Mouse (Mus musculus): Measurements from ENCODE around the gene Nutf2. TPM values are rescaled to one million over a fixed set of nuclear protein-coding genes. Genes with fewer than 3 reads are reported as not detected.

Nutf2 gene
- polyA plus RNA-seq, 1 experiment from 2014 or later, result 195 TPM

- H3K36me3 ChIP-seq, result peaks cover 79% of the 10 kb centered on the region
- no peak overlapping the region for H3K4me2 ChIP-seq
- WGBS, result 84% methylated on average over 6 of the region's 6 CpGs
- no peak overlapping the region for H3K4me3 ChIP-seq
- no peak overlapping the region for H3K27ac ChIP-seq
- H3K9me3 ChIP-seq, result no peaks in the 10 kb centered on the region
- no peak overlapping the region for H3K9ac ChIP-seq
- no peaks in the 10 kb centered on the region for H3K27me3 ChIP-seq
- peaks cover 5% of the 10 kb centered on the region for H3K4me1 ChIP-seq
- no peak; the same call in 1 of the 2 replicates for ATAC-seq (ENCODE audit: insufficient number of reproducible peaks, low FRiP score, low TSS enrichment, low read depth)
These were observed 32.1 kb downstream of the Nutf2 start for GRCm38 (mm10) chr8:105892432-105892831.

GRCm38 (mm10) chr8:105893339-105893738 lies 33.0 kb downstream of the Nutf2 start, which contains the start of gene Nrn1l:
Gene Nrn1l, plus strand, starts transcription at chr8:105893567.
- H3K36me3 ChIP-seq, result peaks cover 70% of the 10 kb centered on the region
- no peak within 1 kb of the TSS for H3K9ac ChIP-seq
- H3K4me1 ChIP-seq, result peaks cover 5% of the 10 kb centered on the region
- no peaks in the 10 kb centered on the region for H3K9me3 ChIP-seq
- ATAC-seq (ENCODE audit: insufficient number of reproducible peaks, low FRiP score, low TSS enrichment, low read depth), result 0 out of 2 replicates have a peak, but pooled peaks have one; percentile 47
- 9% methylated on average over 11 of the region's 11 CpGs for WGBS
- H3K27me3 ChIP-seq, result no peaks in the 10 kb centered on the region
- H3K4me2 ChIP-seq, result peak within 1 kb of the TSS; percentile 34
- no peak within 1 kb of the TSS for H3K4me3 ChIP-seq
- H3K27ac ChIP-seq, result no peak within 1 kb of the TSS

DNA sequence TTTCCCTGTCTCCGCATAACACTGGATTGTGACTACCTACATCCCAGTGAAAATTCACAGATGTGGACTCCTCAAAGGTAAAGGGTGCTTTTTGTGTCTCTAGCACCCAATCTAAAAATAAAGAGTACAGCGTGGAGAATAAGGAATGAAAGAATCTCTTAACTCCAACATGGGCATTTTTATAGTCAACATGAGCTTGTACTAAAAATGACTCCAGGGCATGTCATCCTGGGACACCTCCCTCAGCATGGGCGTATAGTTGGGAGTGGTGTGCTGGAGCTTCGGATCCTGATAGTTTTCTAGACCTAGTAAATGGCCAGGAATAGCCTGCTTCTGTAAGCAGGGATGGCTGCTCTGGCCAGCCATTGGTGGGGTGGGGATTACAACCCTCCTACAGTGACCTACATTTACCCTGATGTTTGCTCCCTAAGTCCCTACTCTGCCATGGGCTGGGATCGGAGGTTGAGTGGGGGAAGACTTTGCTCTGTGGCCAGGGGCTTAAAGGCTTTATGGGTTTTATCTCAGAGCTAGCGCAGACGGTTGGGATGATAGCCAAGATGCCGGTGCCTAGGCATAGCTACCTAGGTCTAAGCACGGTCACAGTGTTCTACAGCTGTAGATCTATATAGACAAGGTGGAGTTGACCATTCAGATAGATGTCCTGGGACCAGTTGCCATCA lies 37.6 kb downstream of the Nutf2 start:
- 76% methylated on average over 9 of the region's 9 CpGs for WGBS
- Histone ChIP-seq H3K4me1 (peaks cover 16% of the 10 kb centered on the region), H3K27me3 (no peaks in the 10 kb centered on the region), H3K36me3 (peaks cover 25% of the 10 kb centered on the region), H3K4me3 (no peak overlapping the region), H3K9me3 (no peaks in the 10 kb centered on the region), H3K9ac (no peak overlapping the region), H3K27ac (no peak overlapping the region), H3K4me2 (no peak overlapping the region)
- ATAC-seq (ENCODE audit: insufficient number of reproducible peaks, low FRiP score, low TSS enrichment, low read depth), result no peak

DNA sequence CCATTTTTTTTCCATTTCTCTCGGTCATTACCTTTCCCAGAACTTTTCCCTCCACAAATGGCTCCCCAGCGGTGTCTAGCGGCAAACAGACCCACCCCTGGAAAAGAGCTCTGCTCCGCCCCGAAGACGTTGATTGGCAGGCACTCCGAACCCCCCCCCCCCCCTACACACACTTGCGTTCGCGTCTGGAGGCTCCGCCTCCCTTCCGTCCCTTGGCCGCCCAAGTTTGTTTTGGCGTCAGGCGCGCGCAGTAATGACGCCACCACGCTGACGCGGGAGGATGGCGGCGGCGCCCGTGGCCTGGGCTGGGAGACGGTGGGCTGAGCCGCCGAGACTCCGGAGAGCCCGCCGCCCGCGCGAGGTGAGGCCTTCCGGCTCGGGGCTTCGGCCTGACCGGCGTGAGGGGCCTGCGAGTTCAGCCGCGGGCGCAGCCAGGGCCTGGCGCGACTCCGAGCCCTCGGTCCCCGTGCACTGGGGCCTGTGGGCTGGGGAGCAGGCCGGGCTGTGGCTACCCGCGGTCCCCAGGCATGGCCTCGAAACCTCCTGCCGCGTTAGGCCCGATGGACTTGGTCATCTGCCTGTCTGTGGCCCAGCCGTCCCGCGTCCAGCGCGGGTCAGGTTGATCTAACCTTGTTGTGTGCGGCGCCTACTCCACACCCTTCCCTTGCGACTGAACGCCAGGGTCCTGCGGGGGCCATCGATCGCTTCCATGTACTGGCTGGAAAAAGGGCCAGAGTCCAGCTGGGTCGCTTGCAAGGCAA lies 40.0 kb downstream of the Nutf2 start, which contains the start of gene Pskh1:
TSS of gene Pskh1 (plus strand) at position 262 of the 761 bp plus-strand sequence.
- peak; percentile 88 for ATAC-seq (ENCODE audit: insufficient number of reproducible peaks, low FRiP score, low TSS enrichment, low read depth)
- peak within 1 kb of the TSS; percentile 100 for H3K9ac ChIP-seq
- H3K27ac ChIP-seq, result peak within 1 kb of the TSS; percentile 94
- H3K4me2 ChIP-seq, result peak within 1 kb of the TSS; percentile 62
- H3K9me3 ChIP-seq, result no peaks in the 10 kb centered on the region
- under 1% methylated on average over 68 of the region's 68 CpGs for WGBS
- H3K4me1 ChIP-seq, result peaks cover 11% of the 10 kb centered on the region
- no peaks in the 10 kb centered on the region for H3K27me3 ChIP-seq
- H3K36me3 ChIP-seq, result peaks cover 9% of the 10 kb centered on the region; the same call in 1 of the 2 replicates
- peak within 1 kb of the TSS; percentile 95 for H3K4me3 ChIP-seq

DNA sequence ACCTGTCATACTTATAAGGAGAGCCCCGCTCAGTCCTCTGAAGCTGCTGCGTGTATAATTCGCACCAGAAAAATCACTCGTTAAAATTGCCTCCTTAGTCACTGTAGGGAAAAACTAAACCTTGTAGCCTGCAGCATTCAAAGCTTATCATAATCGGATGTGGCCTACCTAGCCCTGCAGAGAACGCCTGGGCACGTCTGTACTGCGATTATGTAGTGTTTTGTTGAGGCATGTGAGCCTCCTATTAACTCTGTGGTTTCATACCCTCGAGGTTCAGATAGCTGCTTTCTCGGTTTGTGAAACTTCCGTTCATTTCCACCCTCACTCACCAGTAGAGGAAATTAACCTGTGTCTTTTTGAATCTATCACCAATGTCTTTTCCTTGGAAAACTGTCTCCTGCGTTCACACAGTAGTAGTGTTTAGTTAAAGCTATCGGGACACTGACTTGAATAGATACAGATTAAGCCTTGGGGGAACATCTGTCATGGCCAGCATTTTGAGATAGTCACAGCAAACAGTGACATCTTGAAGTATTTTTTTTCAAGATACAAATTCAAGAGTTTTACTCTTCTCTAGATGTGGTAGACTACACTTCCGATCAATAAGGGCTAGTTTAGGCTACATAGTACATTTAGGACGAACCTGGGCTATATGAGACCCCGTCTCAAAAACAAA lies 40.7 kb downstream of the Nutf2 start:
- no peak for ATAC-seq (ENCODE audit: insufficient number of reproducible peaks, low FRiP score, low TSS enrichment, low read depth)
- Histone ChIP-seq H3K27me3 (no peaks in the 10 kb centered on the region), H3K36me3 (0 out of 2 replicates have a peak, but pooled peaks cover 6% of the 10 kb centered on the region), H3K27ac (peak overlapping the region; percentile 94), H3K4me1 (peaks cover 11% of the 10 kb centered on the region), H3K9ac (peak overlapping the region; percentile 100), H3K4me2 (peak overlapping the region; percentile 62), H3K9me3 (no peaks in the 10 kb centered on the region), H3K4me3 (peak overlapping the region; percentile 95)
- WGBS, result 29% methylated on average over 16 of the region's 16 CpGs

DNA sequence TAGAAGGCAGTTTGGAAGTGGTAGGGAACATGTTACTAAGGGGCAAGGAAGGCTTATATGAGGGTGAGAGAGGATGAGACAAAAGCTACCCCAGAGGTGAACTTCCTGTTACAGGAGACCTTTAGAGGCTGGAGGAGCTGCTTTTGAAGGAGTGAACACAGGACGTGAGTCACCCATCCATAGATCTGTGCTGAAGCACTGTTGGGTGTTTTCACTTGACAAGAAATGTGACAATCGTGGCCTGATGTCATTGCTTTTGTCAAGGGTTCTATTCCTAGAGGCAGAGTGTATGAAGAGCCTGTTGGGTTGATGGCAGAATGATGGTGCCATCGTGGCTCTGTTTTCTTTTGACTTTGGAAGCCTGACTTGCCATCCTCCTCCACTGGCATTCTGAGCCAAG lies 59.0 kb downstream of the Nutf2 start:
- H3K9ac ChIP-seq, result no peak overlapping the region
- no peak for ATAC-seq (ENCODE audit: insufficient number of reproducible peaks, low FRiP score, low TSS enrichment, low read depth)
- no peak overlapping the region for H3K27ac ChIP-seq
- H3K36me3 ChIP-seq, result peaks cover 48% of the 10 kb centered on the region
- WGBS, result 83% methylated on average over 3 of the region's 3 CpGs
- no peak overlapping the region for H3K4me3 ChIP-seq
- H3K4me2 ChIP-seq, result no peak overlapping the region
- H3K4me1 ChIP-seq, result no peaks in the 10 kb centered on the region
- H3K9me3 ChIP-seq, result no peaks in the 10 kb centered on the region
- no peaks in the 10 kb centered on the region for H3K27me3 ChIP-seq

DNA sequence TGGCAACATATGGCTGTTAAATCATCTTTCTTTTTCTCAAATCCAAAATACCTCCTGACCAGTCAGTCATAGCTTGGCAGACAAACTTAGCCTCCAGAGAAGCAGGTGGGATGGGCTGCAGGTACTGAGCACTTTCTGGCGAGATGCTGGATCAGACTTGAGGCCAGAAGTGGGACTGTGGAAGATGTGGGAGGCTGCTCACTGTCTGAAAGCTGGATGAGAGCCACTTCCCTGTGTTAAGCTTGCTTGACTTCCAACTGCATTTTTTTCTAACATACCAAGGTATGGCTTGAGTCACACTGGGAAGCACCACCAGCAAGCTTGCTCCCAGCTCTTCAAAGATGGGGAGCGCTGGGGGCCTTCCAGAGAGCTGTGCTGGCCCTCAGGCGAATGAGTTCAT lies 64.7 kb downstream of the Nutf2 start:
- Histone ChIP-seq H3K36me3 (peaks cover 38% of the 10 kb centered on the region), H3K9me3 (no peaks in the 10 kb centered on the region), H3K9ac (no peak overlapping the region), H3K4me3 (no peak overlapping the region), H3K4me1 (no peaks in the 10 kb centered on the region), H3K4me2 (no peak overlapping the region), H3K27ac (no peak overlapping the region), H3K27me3 (no peaks in the 10 kb centered on the region)
- 74% methylated on average over 3 of the region's 3 CpGs for WGBS
- no peak for ATAC-seq (ENCODE audit: insufficient number of reproducible peaks, low FRiP score, low TSS enrichment, low read depth)

Other genes with a start within 250 kb of the Nutf2 start
- gene Ctcf, start 224.0 kb upstream of the Nutf2 start, polyA plus RNA-seq (2015; fragmentation: Nextera tagmentation; extraction: Ambion mirVana), result 93.8 and 108 TPM in 2 replicates
- 1.8 and 2.4 TPM in 2 replicates for gene Agrp, start 223.2 kb upstream of the Nutf2 start, polyA plus RNA-seq (2015; fragmentation: Nextera tagmentation; extraction: Ambion mirVana)
- gene Carmil2, start 174.3 kb upstream of the Nutf2 start, polyA plus RNA-seq (2015; fragmentation: Nextera tagmentation; extraction: Ambion mirVana), result 0.47 and 0.58 TPM in 2 replicates
- gene Acd, start 159.5 kb upstream of the Nutf2 start, polyA plus RNA-seq (2015; fragmentation: Nextera tagmentation; extraction: Ambion mirVana), result 62.6 and 63.2 TPM in 2 replicates
- gene Pard6a, start 159.4 kb upstream of the Nutf2 start, polyA plus RNA-seq (2015; fragmentation: Nextera tagmentation; extraction: Ambion mirVana), result 15.2 and 17.5 TPM in 2 replicates
- gene 4933405L10Rik, start 152.9 kb upstream of the Nutf2 start, polyA plus RNA-seq (2015; fragmentation: Nextera tagmentation; extraction: Ambion mirVana), result 0.12 TPM in 1 of 2 replicates, not detected in the other
- 21.7 and 23.0 TPM in 2 replicates for gene Enkd1, start 152.4 kb upstream of the Nutf2 start, polyA plus RNA-seq (2015; fragmentation: Nextera tagmentation; extraction: Ambion mirVana)
- gene Gfod2, start 101.9 kb upstream of the Nutf2 start, polyA plus RNA-seq (2015; fragmentation: Nextera tagmentation; extraction: Ambion mirVana), result 20.1 and 22.1 TPM in 2 replicates
- gene Ranbp10, start 33.2 kb upstream of the Nutf2 start, polyA plus RNA-seq (2015; fragmentation: Nextera tagmentation; extraction: Ambion mirVana), result 11.1 and 11.7 TPM in 2 replicates
- 0.28 and 0.47 TPM in 2 replicates for gene Tsnaxip1, start 32.8 kb upstream of the Nutf2 start, polyA plus RNA-seq (2015; fragmentation: Nextera tagmentation; extraction: Ambion mirVana)
- gene Cenpt, start 7.3 kb upstream of the Nutf2 start, polyA plus RNA-seq (2015; fragmentation: Nextera tagmentation; extraction: Ambion mirVana), result 42.3 and 44.7 TPM in 2 replicates
- 71.2 and 73.0 TPM in 2 replicates for gene Thap11, start 5.4 kb upstream of the Nutf2 start, polyA plus RNA-seq (2015; fragmentation: Nextera tagmentation; extraction: Ambion mirVana)
- 47.3 and 49.5 TPM in 2 replicates for gene Edc4, start 20.3 kb downstream of the Nutf2 start, polyA plus RNA-seq (2015; fragmentation: Nextera tagmentation; extraction: Ambion mirVana)
- gene Nrn1l, start 33.0 kb downstream of the Nutf2 start, polyA plus RNA-seq (2015; fragmentation: Nextera tagmentation; extraction: Ambion mirVana), result 0.26 and 0.41 TPM in 2 replicates
- gene Pskh1, start 39.9 kb downstream of the Nutf2 start, polyA plus RNA-seq (2015; fragmentation: Nextera tagmentation; extraction: Ambion mirVana), result 36.1 and 38.6 TPM in 2 replicates
- 0.96 and 1.1 TPM in 2 replicates for gene Ctrl, start 73.3 kb downstream of the Nutf2 start, polyA plus RNA-seq (2015; fragmentation: Nextera tagmentation; extraction: Ambion mirVana)
- 30.0 and 30.7 TPM in 2 replicates for gene Psmb10, start 77.9 kb downstream of the Nutf2 start, polyA plus RNA-seq (2015; fragmentation: Nextera tagmentation; extraction: Ambion mirVana)
- gene Lcat, start 82.8 kb downstream of the Nutf2 start, polyA plus RNA-seq (2015; fragmentation: Nextera tagmentation; extraction: Ambion mirVana), result 3.1 and 3.2 TPM in 2 replicates
- 57.6 and 62.7 TPM in 2 replicates for gene Slc12a4, start 105.5 kb downstream of the Nutf2 start, polyA plus RNA-seq (2015; fragmentation: Nextera tagmentation; extraction: Ambion mirVana)
- not detected in 2 replicates for gene Dpep3, start 118.8 kb downstream of the Nutf2 start, polyA plus RNA-seq (2015; fragmentation: Nextera tagmentation; extraction: Ambion mirVana)
- 22.3 and 25.2 TPM in 2 replicates for gene Dus2, start 130.8 kb downstream of the Nutf2 start, polyA plus RNA-seq (2015; fragmentation: Nextera tagmentation; extraction: Ambion mirVana)
- not detected in 2 replicates for gene Dpep2nb, start 145.4 kb downstream of the Nutf2 start, polyA plus RNA-seq (2015; fragmentation: Nextera tagmentation; extraction: Ambion mirVana)
- 18.4 and 19.0 TPM in 2 replicates for gene Ddx28, start 151.3 kb downstream of the Nutf2 start, polyA plus RNA-seq (2015; fragmentation: Nextera tagmentation; extraction: Ambion mirVana)
- 5.7 and 6.9 TPM in 2 replicates for gene Nfatc3, start 198.3 kb downstream of the Nutf2 start, polyA plus RNA-seq (2015; fragmentation: Nextera tagmentation; extraction: Ambion mirVana)